Mouse (Mus musculus): ENCODE measurements at regions not wholly inside any gene's neighbourhood (a gene's known extent, or its start where the extent isn't known, plus 50 kb on each side); places are given as distances from the start of the nearest gene placed in this dataset.

- DNase-seq: no peak
Measured at GRCm38 (mm10) chrX:12888708-12889481, 127.0 kb upstream of the Med14 start.

DNA sequence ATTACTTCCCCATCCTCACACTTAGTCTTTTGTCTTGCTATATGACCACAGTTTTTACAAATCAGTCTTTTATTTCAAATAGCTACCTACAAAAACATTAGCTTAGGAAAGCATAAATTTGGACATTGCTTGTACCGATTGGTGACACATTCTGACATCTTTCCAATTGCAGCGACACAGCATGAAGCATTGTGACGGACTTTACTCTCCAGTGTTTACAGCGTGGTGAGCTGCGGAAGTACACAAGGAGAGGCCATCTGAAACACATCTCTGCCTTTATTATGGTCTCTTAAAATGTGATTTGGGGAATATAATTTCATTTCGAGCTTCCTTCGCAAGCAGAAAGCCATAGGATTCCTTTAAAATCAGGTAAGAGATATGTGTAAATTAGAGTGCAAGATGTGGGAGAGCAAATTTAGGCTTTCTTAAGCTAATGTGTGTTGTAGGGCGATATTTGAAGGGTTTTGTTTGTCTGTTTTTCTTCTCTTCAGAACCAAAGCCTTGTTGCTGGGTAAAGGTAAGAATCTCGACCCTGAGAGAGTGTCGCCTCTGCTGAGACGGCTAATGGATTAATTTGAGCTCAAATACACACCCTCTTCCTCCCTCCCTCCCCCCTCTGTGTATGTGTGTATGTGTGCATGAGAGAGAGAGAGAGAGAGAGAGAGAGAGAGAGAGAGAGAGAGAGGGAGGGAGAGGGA lies 126.3 kb upstream of the Med14 start:
- DNase-seq: no peak

- DNase-seq: no peak
Measured at GRCm38 (mm10) chrX:12887516-12887915, 125.6 kb upstream of the Med14 start.

GRCm38 (mm10) chrX:12886160-12887048 lies 124.5 kb upstream of the Med14 start:
- no peak for DNase-seq

DNA sequence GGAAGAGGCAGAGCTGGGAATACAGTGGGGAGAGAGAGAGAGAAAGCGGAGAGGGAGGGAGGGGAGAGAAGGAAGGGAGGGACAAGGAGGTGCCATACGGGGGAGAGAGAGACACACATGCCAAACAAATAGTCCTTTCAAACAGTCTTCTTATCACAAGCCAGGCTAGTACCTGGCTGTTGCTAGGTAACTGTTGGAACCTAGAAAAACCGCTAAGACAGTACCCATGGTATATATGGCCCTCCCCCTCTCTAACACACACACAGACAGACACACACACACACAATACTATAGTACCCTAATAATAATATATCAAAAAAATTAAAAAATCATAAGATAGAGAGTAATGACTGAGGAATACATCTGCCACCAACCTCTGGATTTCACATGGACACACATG lies 117.4 kb upstream of the Med14 start:
- DNase-seq: no peak

DNA sequence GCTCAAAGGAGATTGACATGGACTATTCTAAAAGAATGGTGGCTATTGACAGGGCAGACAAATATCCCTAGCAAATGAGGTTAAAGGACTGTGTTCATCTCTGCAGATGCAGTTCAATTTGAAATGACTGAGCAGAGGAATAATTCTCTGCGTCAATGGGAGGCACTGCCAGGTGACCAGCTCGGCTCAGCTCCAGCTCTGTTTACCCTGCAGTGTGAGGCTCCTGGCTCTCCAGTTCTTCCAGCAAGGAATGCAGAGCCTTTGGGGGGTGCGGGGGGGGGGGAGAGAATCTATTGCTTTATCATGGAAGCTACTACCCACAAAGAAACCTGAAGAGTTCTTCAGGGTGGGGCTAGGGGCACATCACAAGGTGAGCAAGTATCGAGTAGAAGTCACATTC lies 115.6 kb upstream of the Med14 start:
- peak; percentile 17 for DNase-seq

DNA sequence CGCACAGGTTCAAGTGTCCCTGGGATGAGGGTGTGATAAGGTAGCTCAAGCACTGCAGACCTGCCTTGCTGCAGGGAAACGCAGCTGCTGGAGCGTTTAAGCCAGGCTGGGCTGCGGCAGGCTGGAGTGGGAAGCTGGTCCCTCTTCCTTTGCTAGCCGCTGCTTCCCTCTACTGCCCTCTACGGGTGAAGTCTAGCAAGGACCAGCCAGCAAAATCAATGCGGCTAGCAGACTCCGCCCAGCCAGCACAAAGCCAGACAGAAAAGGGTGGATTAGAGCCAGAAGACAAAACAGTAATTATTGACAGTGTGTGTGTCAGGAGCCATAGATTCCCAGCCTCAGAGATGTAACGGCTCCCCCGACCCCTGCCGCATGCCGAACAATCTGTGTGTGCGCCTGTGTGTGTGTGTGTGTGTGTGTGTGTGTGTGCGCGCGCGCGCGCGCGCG lies 111.8 kb upstream of the Med14 start:
- peak; percentile 78 for DNase-seq

DNA sequence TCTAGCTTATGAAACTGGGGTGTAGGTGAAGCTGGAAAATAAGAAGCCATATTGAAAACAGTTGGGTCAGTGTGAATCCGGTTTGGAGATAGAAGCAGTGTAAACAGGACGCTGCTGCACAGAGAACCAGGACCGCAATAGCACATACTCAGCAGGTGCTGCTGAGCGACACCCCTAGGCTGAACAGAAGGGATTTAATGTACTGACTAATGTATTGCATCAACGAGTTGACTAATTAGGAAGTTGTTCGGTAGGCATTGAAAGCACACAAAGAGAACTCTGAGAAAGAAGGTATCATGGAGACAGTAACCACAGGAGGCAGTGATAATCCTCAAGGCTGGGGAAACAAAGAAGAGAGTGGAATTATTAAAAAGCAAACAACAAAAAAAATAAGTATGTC lies 111.4 kb upstream of the Med14 start:
- peak; percentile 7 for DNase-seq

GRCm38 (mm10) chrX:12866885-12867498 lies 105.1 kb upstream of the Med14 start:
- no peak for DNase-seq

DNA sequence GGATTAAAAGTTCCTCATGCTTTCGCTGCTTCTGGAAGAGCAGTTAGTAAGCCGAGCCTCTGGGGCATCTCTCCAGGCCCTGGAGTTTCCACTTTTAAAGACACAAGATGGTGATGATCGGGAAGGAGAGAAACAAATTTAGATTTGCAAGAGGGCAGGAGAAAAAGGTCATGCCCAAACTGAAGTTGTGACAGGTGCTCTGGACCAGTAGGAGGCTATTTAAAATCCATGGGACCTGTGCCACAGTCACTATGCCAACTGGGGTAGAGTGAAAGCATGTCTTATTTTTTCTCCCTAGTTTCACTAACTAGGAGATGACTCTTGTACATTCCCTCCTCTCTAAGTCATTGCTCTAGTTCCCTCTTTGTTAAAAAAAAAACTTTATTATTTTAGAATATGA lies 104.3 kb upstream of the Med14 start:
- no peak for DNase-seq

- no peak for DNase-seq
Measured at GRCm38 (mm10) chrX:12860168-12860567, 98.3 kb upstream of the Med14 start.

GRCm38 (mm10) chrX:12858757-12859156 lies 96.9 kb upstream of the Med14 start:
- DNase-seq: no peak

DNA sequence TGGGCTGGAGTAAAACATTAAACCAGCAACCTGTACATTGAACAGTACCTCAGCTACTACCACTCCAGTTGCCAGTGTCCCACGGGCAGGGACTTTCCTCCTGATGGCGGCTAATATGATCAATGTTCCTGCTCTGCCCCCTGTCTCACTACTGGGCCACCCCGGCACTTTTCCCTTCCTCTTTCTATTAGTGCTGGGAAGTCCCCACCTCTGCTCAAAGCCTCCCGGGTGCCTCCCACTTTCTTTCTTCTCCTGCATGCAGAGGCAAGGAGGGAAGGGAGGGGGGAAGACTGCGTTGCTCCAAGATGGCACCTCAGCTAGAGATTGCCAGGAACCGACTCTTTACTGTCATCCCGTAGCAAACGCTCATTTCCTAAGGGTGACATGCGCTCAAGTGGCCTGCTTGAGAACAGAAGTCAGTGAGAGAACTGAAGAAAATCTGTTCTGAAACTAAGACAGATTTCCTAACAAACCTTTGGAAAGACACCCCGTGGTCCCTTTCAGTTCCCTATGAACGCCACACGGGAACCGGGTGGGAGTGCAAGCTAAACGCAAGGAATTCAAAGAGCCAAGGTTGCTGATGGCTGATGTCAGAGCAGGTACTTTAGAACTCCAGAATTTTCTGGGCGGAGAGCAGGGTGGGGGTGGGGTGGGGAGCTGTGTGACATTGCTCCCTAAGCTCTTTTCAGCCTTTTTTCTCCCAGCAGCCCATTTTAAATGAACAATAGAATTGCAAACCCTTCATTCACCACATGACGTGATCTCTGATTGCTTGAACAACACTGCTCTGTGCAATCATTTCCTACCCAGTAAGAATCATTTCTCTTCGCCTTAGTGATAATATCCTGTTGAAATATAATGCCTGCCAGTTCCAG lies 96.2 kb upstream of the Med14 start:
- peak; percentile 7 for DNase-seq

DNA sequence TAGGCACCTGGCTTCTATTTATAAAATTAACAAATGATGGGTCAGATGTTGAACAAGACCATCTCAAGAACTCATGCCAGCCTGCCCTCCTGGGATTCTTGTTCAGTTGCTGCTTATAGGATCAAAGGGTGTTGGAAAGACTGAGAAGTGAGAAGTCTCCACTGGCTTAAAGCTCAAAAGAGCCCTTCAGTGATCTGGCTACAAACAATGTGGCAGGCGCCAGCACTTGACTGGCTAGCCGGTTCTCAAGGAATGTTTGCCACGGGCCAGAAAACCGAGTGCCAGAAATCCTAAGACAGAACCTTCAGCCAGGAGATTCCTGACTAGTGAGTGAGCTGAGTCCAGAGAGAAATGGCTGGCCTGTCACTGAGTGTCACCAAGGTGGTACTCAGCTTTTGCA lies 93.6 kb upstream of the Med14 start:
- no peak for DNase-seq

GRCm38 (mm10) chrX:12851684-12852083 lies 89.8 kb upstream of the Med14 start:
- DNase-seq: peak; percentile 16

GRCm38 (mm10) chrX:12844431-12844830 lies 82.6 kb upstream of the Med14 start:
- DNase-seq: no peak

- DNase-seq: peak; percentile 7
Measured at GRCm38 (mm10) chrX:12841021-12841325, 79.1 kb upstream of the Med14 start.

DNA sequence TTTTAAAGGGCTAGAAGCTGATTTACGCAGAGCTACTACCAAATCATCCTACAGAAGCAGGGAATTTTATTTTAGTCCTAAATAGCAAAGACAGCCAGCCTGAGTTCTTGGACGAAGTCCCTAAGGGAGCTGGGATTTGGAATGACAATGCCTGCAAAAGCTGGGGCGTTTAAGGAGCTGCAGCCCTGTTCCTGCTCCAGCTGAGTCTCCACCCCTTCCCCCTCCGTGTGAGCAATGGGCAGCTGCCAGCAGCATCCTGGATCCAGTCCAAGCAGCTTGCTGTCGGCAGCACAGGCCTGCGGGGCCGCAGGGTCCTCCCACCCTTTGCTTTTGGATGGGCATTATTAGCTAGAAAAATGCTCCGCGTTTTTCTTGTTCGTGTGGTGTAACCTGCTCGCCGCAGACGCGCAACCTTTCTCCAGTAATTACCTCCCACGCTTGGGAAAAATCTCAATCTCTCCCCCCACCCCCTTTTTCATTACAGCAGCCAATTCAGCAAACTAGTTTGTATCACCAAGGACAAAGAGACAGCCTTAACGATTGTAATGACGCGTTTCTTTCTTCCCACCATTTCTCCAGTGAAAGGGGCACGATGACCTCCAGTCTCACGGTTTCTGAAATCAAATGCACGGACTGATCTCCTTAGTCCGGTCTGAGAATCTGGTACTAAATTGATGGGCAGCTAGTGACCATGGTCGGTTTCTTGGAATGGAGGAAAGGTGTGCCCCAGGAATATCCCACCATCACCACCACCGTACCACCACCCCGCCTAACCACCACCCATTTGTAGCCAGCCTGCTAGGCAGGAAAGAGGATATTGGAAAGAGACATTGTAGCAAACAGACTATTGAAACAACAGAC lies 78.5 kb upstream of the Med14 start:
- peak; percentile 77 for DNase-seq

- peak; percentile 46 for DNase-seq
Measured at GRCm38 (mm10) chrX:12839406-12840159, 77.7 kb upstream of the Med14 start.

- peak; percentile 30 for DNase-seq
Measured at GRCm38 (mm10) chrX:12837821-12838220, 75.9 kb upstream of the Med14 start.

All from cerebellum, adult 8-10 months (tissue).